Mouse (Mus musculus) inflammation-experienced regulatory T-cells, adult 6 months (primary cell): Measurements from ENCODE around the gene Bahcc1. TPM values are rescaled to one million over a fixed set of nuclear protein-coding genes. Genes with fewer than 3 reads are reported as not detected.

ENCODE experiments used
- ATAC-seq: one replicate; pipeline ENCODE4 v1.8.0; 2017
- polyA plus RNA-seq, 3 experiments: library from polyadenylated mRNA; unstranded; fragments of 100-300 nt; shearing (Covaris generic); gene quantifications; one replicate each; pipeline ENCODE4 v1.2.1; 2017

Bahcc1 gene
- not detected for polyA plus RNA-seq

DNA sequence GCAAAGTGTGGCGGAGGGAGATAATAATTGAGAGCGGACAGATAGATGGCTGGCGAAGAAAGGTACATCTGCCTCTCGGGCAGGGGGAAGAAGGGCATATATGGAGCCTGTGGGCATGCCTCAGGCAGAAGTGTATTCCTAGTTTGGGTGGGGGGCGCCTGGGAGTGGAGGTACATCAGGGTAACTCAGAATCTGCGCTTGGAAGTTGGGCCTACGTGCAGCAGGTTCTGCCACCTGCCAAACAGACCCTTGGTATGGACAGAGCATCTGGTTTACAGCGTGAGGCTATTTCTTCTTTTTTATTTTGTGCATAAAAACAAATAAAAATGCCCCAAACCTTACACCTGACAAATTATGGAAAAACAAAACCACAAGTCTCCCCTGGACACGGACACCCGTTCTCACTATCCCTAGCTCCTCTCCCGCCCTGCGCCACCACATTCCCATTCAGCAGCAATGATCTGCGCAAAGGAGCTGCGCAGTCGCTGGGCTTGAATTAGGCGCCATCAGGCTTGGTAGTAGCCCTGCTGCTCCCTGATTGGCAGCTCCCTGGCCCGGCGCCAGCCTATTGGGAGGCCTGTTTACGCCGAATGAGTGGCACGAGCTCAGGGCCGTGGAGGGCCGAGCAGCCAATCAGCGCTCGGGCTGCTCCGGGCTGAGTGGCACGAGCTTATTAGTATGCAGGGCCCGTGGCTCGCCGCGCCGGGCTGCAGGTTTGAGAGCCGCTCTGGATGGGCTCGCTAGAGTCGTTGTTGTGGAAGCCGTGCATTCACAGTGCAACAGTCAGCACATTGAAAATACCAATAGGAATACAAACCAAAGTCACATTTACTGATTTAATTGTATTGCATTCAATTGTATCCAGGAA is at the start of gene Bahcc1:
Bahcc1 (plus strand) TSS at position 718 of the 868 bp plus-strand sequence.
- peak; percentile 75 for ATAC-seq

DNA sequence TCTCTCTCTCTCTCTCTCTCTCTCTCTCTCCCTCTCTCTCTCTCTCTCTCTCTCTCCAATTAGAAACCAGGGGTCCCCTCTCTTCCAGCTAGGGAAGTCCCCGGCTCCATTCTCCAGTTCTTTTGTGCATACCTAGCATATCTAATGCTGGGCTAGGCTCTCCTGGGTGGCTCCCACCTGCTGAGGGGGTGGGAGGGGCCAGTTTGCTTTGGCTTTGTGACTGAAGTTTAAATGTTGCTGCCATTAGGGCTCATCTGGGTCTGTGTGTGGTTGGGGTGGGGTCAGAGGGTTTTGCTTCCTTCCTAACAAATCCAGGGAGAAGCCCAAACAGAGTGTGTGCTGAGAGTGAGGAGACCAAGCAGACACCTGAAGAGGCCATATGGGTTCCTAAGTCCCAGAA is 49.6 kb upstream of the Bahcc1 start:
- ATAC-seq, result no peak

DNA sequence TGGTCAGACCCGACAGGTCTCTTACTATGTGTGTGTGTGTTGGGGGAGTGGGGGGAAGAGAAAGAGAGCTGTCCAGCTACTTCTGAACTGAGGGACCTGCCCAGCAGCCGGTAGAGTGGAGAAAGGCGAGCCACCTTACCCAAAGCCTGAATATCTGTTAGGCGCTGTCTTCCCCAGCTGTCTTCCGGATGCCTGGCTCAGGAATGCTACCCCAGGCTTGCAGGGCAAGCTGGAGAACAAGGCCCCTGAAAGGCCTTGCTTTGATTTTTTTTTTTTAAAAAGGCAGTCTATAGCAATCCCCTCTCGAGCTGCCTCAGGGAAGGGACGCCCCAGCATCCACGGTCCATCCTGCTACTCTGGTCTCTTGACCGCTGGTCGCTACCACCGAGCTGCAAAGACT is 49.0 kb upstream of the Bahcc1 start:
- ATAC-seq, result no peak

DNA sequence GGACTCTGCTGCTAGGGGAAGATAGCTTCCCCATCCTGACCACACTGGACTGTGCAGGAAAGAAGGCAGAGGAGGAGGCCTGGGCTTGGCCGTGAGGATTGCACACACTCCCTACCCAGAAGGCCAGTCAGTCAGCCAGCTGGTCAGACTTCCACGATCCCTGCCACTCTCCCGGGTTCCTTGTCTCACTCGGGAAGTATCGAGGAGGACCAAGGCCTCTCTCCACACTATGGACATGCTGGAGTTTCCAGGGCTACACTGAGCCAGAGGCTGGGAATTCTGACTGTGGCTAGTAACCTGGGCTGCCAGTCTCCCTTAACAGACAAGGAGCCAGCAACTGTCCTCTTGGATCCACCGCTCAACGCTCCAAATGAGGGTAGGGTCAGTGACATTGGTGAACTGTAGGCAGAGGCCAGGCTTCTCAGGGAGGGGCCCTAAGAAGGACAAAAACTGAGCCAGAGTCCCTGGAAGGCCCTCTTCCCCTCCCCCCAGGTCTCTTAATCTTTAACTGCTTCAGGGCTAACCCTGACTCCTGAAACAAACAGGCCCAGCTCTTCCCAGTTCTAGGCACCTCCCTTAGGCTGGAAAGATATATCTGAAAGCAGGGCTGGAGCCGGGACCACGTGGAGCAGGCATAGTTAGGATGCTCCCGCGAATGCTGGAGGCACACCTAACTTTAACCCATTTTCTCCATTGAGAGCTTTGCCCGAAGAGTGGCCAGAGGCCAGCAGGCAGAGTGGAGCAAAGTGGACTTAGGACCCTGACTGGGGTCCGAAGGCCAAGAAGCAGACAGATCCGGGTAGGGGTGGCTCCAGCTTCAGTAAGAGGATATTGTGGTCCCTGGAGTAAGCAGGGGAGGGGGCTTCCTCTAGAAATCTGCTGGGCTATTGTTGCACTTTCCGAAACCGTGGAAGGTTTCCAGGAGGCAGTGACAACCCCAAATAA is 48.1 kb upstream of the Bahcc1 start:
- no peak for ATAC-seq

DNA sequence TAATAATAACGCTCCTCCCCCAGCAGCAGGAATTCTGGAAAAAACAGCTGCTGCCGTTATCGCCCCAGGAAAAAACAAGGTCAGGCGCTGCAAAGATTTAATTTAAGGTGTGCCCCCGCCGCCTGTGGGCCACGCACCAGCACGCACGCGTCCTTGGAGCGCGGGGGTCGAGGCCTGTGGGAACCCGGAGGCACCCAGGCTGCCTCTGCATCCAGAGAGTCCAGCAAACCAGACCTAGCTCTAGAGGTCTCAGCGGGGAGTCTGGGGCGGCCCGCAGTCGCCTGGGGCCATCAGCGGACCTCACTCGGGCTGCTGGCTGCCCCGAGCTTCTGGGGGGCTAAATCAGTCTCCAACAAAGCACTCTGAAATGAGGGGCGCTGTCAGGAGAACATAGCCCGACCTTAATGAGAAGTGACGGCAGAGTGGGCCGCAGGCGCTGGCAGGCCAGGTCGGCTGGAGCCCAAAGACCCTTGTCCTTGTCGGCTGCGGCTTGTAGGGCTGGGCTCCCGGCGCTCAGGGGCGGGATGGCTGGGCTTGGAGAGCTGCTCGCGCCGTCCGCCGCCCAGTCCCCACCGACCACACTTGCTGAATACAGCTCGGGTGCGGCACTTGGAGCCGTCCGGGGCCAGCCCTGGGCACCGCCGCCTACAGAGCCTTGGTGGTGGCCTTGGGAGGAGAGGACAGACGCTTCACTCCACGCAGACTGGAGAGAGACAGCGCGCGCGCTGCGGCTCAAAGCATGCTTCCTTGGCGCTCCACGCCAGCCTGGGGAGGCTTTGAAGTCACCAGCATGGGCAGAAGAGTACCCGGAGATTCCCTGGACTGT is 47.2 kb upstream of the Bahcc1 start:
- ATAC-seq, result no peak

DNA sequence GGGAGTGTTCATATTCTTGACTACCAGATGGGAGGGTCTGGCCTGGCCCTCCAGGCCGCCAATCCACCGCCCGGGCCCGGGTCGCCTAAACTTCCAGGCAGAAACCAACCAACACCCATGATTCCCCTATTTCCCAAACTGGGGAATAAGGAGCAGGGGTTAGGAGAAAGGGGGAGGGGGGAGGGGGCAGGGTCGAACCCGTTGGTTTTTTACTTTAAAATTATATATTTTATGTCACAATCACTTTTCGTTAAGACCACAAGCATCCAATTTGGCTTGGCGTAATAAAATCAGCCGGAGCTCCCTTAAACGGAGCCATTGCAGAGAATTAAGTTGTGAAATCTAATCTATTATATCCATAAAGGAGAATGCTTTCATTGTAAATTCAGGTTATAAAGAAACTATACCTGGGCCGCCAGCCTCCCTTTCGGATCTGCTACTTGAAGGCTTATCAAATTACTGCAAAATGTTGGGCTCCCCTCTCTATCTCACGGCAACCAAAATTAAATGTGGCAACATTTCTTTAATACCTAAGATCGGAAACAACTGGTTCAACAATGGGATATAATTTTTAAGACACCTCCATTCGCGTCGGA is 46.5 kb upstream of the Bahcc1 start:
- ATAC-seq, result no peak

DNA sequence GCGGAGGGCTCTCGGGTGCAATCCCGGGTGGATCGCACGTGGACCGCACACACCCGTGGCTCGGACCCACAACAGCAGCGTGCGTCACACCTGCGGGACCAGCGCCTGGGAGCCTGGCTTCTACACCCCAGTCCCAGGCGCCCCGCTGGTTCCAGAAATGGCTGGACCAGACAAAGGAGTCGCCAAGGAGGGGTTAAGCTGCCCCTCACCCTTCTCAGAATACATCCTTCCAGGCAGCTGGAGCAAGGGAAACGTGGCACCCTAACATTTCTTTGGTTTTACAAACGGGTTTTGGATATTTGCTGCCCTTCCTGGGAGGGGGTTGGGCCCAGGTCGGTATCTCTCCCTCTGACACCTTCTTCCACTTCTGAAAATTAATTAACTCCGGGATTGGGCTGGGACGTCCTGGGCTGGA is 45.9 kb upstream of the Bahcc1 start:
- no peak for ATAC-seq

DNA sequence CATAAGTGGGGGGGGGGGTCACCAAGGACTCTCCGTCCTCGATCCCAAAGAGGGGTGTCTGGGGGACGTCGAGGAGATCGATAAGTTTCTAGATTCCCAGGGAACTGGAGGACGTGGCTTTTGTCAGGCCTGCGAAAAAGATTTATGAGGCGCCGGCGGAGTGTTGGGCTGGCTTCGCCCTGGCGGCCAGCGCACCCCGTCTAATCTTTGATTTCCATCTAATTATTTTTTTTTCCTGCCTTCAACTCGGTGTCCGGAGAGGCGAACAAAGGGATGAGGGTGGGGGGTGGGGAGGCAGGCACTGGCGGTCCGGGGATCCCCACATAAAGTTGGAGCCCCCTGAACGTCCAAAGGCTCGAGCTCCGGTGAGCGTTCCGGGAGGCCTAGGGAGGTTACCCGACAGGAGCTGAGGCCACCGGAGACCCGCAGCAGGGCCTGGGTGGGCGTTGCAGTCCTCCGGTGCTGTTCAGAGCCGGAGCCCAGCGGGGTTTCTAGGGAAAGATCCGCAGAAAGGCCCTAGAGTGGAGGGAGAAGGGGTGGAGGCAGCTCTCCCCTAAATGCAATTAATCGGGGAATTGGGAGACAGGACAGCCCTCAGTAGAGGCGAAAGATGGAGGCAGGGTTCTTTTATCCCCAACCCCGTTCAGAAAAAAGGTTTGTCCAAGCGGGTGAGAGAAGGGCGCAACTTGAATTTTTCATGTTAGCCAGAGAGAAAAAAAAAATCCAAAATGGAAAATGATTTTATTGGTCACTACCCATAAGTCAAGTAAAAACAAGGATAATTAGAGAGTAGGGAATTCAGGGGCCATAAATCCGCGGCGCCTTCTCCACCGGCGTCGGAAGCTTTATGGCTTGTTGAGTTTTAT is 45.3 kb upstream of the Bahcc1 start:
- ATAC-seq, result no peak

DNA sequence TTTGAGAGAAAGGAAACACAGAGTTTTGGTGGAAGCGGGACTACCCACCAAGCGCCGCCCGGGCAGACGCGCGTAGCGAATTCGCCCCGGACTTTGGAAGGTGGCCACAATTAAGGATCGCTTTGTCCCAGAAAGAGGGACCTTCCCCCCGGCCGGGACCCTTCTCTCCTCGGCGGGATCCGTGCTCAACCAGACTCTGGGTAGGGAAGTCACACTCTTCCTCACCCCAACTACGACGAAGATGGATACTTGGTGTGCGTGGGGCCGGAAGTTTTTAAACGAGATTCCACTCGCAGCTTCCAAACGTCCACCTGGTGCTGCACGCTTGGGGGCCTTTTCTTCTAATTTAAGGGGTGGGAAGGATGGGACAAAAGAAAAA is 44.7 kb upstream of the Bahcc1 start:
- no peak for ATAC-seq

DNA sequence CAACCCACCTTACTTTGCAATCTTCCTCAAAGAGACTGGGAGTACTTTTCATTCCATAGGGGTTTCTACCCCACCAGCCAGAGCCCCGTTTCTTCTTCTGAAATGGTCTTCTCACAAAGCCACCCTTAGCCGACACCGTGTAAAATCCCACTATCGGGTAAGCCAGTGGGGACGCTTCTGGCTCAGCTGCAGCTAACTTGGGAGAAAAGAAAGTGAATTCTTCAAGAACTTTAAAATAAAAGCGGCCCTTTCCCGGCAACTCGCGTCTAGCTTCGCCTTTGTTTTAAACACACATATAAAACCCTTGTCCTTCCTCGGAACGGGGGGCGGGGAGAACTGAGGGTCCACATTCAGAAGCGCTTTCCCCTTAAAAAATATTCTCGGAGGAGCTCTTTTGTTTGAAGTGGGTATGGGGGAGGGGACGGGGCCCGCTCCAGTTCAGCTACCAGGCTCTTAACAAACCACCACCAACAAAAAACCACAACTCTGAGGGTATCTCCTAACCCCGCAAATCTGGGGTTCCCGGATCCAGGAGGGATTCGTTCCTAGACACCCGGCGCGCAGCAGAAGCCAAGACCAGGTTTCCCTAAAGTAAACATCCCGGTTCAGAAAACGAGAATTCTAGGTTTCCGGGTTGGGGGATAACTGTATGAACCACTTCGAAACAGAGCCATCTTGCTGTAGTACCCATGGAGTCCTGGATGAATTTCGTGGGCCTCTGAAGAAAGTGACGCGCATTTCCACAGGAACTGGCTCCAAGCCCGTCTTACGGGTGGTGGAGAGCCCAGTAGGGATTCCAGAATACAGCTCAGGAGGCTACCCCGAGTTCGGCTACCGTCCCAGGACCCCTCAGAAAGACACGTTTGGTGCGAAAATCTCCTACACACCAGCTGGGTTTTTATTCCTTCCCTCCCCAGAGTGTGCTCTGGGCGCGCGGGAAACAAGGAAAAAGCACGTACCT is 44.0 kb upstream of the Bahcc1 start:
- peak; percentile 21 for ATAC-seq

DNA sequence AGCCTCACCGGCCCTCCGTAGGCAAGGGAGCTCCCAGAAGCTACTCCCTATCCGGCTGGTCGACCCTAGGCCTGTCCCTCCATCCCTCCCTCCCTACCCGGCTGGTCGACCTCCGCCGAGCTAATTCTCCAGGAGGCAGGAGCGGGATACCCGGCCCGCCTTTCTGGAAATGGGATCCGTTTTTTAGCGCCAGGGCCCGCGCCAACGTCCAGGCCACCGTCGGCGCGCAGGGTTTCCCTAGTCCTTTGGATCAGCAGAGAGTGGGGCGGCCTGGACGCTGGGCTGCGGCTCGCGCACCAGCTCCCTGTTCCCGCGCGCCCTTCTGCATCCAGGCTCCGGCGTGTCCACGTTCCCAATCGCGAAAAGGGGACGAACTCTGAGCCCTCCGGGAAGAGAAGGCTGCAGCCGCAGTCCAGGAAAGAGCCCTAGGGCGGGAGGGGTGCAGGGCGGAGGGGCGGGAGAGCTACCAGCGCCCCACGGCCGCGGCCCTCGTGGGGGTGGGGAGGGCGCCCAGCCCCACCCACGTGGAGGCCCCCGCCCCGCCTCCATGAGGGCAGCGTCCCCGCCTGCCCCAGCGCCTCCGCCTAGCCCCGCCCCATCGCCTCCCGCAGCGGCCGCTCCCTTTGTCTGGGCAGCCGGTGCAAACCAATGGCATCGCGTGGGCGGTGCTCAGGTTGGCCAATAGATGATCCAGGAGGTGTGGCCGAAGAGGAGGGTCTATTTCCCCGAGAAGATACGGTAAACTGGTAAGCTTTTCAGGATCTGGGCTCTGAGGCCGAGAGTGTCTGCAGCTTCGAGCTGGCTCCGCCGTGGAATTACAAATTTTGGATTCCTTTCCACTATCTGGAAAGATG is 43.1 kb upstream of the Bahcc1 start:
- peak; percentile 85 for ATAC-seq

DNA sequence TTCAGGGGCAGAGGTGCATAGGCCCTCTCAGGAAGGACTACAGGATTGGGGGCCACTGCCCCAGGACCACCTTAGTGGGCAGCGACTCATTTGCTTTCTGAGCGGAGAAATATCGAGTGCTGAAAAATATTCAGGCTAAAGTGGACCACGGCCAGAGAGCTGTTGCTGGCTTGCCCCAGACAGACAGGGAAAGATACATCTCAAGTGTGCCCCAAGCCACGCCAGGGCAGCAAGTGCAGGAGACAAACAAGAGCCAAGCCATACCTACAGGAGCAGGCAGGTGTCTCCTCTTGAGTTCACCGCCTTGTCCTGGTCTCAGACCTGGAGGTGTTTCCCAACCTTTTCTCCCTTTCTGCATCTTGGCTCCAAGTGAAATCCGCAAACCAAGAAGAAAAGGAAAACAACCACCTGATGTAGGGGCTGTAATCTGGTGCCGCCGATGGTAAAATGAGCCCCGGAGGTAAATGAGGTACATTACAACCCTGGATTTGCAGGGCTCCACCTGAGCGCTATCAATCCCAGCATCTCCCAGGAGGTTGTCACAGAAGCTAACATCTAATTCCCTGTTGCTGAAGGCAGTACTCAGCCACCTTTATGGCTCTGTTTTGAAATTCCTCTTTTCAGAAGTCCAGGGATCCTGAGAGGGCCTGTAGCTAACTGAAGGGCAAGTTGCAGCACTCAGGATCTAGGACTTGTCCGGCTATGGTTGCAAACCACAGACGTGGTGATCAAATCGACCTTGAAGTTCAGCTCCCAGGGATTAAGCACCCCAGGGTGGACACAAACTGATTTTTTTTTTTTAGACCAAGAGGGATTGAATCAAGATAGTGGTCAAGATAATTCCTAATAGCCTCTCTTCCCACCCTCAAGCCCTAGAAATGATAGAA is 42.0 kb upstream of the Bahcc1 start:
- ATAC-seq, result no peak

DNA sequence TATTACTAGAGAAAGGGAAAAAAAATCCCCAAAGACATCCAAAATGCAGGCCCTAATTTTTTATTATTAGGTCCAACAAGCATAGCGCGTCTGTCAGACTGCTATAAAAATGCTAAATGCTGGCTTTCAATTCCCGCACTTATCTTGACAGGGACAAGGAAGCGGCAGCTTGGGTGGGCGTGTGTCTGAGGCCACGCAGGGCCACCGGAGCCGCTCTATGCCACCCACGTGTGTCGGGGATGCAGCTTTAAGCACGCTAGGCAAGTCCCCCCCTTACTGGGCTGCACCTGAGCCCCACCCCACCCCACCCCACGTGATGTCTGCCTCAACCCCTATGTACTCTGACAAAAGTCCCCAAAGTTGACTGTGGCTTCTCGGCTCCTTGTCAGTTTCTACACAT is 33.9 kb upstream of the Bahcc1 start:
- no peak for ATAC-seq

DNA sequence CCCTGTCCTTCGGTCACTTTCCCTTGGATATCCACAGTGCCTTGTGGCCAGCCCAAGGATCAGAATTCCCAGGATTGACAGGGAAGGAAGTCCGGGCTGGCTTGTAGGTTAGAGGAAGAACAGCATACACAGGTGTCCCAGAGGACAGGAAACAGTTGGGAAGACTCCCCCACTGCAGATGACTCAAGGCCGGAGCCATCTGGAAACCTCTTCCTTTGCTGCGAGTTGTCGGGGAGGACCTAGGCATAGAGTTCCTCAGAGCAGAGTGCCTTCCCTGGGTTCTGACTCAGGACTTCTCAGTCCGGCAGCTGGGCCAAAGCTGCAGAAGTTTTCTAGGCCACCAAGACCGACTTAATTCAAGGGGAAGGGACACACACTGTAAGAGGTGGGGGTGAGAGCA is 33.0 kb upstream of the Bahcc1 start:
- ATAC-seq, result no peak

DNA sequence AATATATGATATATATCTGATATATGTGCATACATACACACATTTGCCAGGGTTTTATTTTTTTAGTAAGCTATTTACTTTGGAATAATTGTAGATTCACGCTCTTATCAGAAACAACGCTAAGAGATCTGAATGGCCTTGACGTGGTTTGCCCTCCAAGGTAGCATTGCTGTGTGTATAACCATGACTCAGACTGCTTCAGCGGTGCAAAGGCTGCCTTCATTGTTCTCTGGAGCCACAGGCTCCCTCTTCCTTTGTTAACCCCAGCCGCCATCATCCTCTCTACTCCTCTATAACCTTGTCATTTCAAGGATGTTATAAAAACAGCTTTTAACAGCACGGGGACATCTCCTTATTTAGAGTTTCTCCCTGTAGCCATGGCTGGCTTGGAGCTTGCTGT is 32.1 kb upstream of the Bahcc1 start:
- ATAC-seq, result no peak

DNA sequence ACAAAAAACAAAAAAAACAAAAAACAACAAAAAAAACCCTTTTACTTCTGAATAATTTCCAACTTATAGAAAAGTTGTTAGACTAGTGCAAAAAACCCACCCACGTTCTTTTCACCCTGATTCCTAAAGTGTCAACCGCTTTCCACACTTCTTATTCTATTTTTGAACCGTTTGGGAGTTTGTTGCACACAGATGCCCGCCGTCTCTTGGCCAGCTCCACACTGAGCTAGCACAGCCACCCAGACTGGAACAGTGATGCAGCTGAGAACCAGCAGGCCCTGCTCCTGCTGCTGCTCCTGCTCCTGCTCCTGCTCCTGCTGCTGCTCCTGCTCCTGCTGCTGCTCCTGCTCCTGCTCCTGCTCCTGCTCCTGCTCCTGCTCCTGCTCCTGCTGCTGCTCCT is 28.5 kb upstream of the Bahcc1 start:
- no peak for ATAC-seq

DNA sequence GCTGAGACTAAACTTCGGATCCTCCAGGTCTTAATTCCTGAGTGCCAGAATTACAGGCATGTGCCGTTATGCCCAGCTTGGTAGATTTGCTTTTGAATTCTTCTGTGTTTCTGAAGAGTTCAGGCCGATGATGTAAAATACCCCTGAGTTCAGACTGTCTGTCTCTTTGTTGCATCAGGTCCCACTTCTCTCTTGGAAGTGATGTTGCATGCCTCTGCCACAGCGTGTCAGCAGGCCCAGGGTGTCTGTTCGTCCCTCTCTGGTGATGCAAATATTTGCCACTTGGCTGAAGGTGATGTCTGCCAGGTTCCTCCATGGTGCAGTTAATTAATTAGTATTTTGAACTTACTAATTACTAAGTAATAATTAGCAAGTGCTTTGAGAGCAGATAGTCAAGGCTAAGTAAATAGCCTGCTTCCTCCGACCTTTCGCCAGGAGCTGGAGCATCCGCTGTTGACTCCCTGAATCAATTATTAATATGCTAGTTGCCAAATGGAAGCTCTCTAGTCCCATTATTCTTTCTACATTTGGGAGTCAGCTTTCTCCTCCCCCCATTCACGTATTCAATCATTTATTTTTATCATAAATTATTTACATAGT is 26.6 kb upstream of the Bahcc1 start:
- no peak for ATAC-seq

DNA sequence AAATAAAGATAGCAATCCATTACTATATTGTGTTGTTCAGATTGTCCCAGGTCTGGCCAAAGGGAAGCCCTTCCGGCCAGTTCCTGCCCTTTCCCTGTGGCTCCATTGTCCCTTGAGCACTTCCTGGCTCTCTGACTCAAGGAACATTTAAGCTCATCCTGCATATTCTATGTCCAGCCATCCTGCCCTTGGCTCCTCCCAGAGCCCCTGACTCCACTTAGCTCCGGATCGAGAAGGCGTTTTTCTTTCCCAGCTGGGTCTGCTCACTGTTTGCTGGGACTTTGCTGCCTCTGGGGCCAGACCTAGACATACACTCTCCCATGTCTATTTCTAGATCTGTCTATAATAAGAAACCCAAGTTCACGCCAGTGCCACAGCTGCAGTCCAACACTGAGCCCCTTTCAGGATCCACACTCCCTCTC is 26.1 kb upstream of the Bahcc1 start:
- no peak for ATAC-seq
